Comparison of ENCODE assay signal across 8 mouse cellular contexts in genomic region chr11:70432048-70432894, GRCm38 (mm10). TPM values are rescaled to one million over a fixed set of nuclear protein-coding genes. Genes with fewer than 3 reads are reported as not detected.
DNase-seq lines count a peak whose midpoint lies in the region; ATAC-seq lines count a peak whose summit lies in the region.

Gene Arrb2 (plus strand): TSS chr11:70432635.

- H3K27me3 ChIP-seq in forebrain, embryonic 14.5 days (replicated peaks; ENCODE audit: control insufficient read depth, insufficient read depth, low read length) = no peaks in the 10 kb centered on the region
- no peaks in the 10 kb centered on the region for H3K27me3 ChIP-seq in neural tube, embryonic 15.5 days (replicated peaks)

- peaks cover 19% of the 10 kb centered on the region for H3K36me3 ChIP-seq in forebrain, embryonic 14.5 days (ENCODE audit: control insufficient read depth, insufficient read depth, low read length)
- H3K36me3 ChIP-seq in neural tube, embryonic 15.5 days = peaks cover 15% of the 10 kb centered on the region

- intact Hi-C loops in heart, postnatal 14 days (cut with DNase I) = loop anchor here (2.0 to 10.0 kb wide), 4 partner anchors 19 to 325 kb away; partner anchors contain the start of genes Med11 and Tm4sf5

- peak within 1 kb of the TSS; percentile 80 for H3K4me3 ChIP-seq in forebrain, embryonic 14.5 days (ENCODE audit: low read depth, low read length)
- peak within 1 kb of the TSS; percentile 94 for H3K4me3 ChIP-seq in neural tube, embryonic 15.5 days (replicated peaks)

- H3K4me1 ChIP-seq in forebrain, embryonic 14.5 days (ENCODE audit: control insufficient read depth, insufficient read depth, low read length) = peaks cover 12% of the 10 kb centered on the region
- H3K4me1 ChIP-seq in neural tube, embryonic 15.5 days = peaks cover 40% of the 10 kb centered on the region

- DNase-seq in ES-CJ7 (ENCODE audit: low read depth, low spot score) = peak; percentile 99
- peak; percentile 98 for DNase-seq in cerebellum, adult 11 months
- DNase-seq in forebrain, embryonic 14.5 days (ENCODE audit: low spot score) = peak; percentile 99
- DNase-seq in heart, postnatal 14 days = peak; percentile 98 to 99
- DNase-seq in layer of hippocampus, adult 11-12 months (ENCODE audit: low spot score) = peak; percentile 97
- DNase-seq in lung, adult 18-20 months = peak; percentile 99
- DNase-seq in testis, postnatal 14 days (ENCODE audit: low spot score) = peak; percentile 96

- peak within 1 kb of the TSS; percentile 86 for H3K27ac ChIP-seq in forebrain, embryonic 14.5 days (ENCODE audit: low read depth, low read length)
- peak within 1 kb of the TSS; percentile 94 for H3K27ac ChIP-seq in neural tube, embryonic 15.5 days (replicated peaks)

- H3K4me2 ChIP-seq in forebrain, embryonic 14.5 days (ENCODE audit: low read length) = peak within 1 kb of the TSS; percentile 67
- peak within 1 kb of the TSS; percentile 91 for H3K4me2 ChIP-seq in neural tube, embryonic 15.5 days

- peak within 1 kb of the TSS; percentile 84 for H3K9ac ChIP-seq in forebrain, embryonic 14.5 days (ENCODE audit: low read length)
- peak within 1 kb of the TSS; percentile 95 for H3K9ac ChIP-seq in neural tube, embryonic 15.5 days (replicated peaks)

- no peaks in the 10 kb centered on the region for H3K9me3 ChIP-seq in forebrain, embryonic 14.5 days (replicated peaks; ENCODE audit: control insufficient read depth, low read length)
- no peaks in the 10 kb centered on the region for H3K9me3 ChIP-seq in neural tube, embryonic 15.5 days (replicated peaks)

- under 1% methylated on average over 70 of the region's 75 CpGs for WGBS in forebrain, embryonic 14.5 days
- under 1% methylated on average over 69 of the region's 75 CpGs for WGBS in neural tube, embryonic 15.5 days

- ATAC-seq in forebrain, embryonic 14.5 days = peak; percentile 96
- ATAC-seq in neural tube, embryonic 15.5 days (ENCODE audit: low FRiP score) = peak; percentile 95

RNA-seq across cellular contexts. Expression of gene Arrb2, which starts in this region (rescaled TPM):
- polyA plus RNA-seq in forebrain, embryonic 14.5 days (2014; fragmentation: Nextera tagmentation; extraction: Ambion mirVana) = 47.4 and 49.2 TPM in 2 replicates
- 10 to 100 TPM; 13.8 to 17.0 TPM for total RNA-seq in heart, postnatal 14 days (2021)
- polyA plus RNA-seq in neural tube, embryonic 15.5 days (2015; fragmentation: Nextera tagmentation; extraction: Ambion mirVana) = 53.6 and 59.7 TPM in 2 replicates

Comparison
In these comparisons a context has a peak if more than half of its experiments do, and no peak if none do; other contexts are left out.
1. Peak in every context shown above with its lines: DNase-seq, ATAC-seq, H3K4me3 ChIP-seq and H3K27ac ChIP-seq.